Mouse (Mus musculus): ENCODE data around the gene Fam160a1. TPM values are rescaled to one million over a fixed set of nuclear protein-coding genes. Genes with fewer than 3 reads are reported as not detected.
A peak's percentile ranks its signal among the peaks of the same experiment; 100 is the strongest.

The Fam160a1 gene
- polyA plus RNA-seq, 1 experiment, result 1.3 TPM

DNA sequence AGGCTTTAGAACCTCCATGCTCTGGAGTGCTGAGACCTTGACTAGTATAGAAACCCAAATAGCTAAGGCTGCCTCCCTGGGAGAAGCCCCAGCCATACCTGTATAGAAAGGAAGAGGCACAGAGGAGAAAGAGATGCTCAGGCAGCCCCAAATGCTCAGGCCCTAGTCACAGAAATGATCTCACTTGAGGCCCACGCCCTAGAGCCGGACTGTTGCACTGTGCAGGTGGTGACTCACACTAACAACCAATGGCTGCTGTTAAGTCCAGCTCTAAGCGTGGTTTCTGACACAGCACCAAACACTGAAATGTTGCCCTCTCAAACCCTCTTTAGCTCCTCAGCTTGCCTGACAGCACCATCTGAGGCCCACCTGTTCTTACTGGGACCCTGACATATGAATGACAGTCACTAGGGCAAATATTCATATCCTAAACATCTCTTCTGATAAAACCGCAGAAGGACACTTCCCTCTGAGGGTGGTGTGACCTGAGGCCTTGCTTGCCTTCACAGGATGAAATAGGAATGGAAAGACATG lies 101.3 kb downstream of the Fam160a1 start:
- DNase-seq, result no peak
- TF ChIP-seq CTCF (IDR thresholded peaks at IDR 0.05; ENCODE audit: borderline replicate concordance, insufficient read depth, low read depth, low read length), result no peak
- TF ChIP-seq POLR2A (IDR thresholded peaks at IDR 0.05; ENCODE audit: borderline replicate concordance, insufficient read depth, low read length), result no peak
- no peak overlapping the region for H3K27ac ChIP-seq (ENCODE audit: insufficient read depth, low read length)
- 91% methylated on average over 4 of the region's 4 CpGs for WGBS
- H3K4me1 ChIP-seq (ENCODE audit: control insufficient read depth, insufficient read depth, low read length), result no peaks in the 10 kb centered on the region
- no peaks in the 10 kb centered on the region for H3K27me3 ChIP-seq (ENCODE audit: control insufficient read depth, insufficient read depth, low read length)
- H3K4me3 ChIP-seq (replicated peaks; ENCODE audit: insufficient read depth, low read depth, low read length), result no peak overlapping the region

DNA sequence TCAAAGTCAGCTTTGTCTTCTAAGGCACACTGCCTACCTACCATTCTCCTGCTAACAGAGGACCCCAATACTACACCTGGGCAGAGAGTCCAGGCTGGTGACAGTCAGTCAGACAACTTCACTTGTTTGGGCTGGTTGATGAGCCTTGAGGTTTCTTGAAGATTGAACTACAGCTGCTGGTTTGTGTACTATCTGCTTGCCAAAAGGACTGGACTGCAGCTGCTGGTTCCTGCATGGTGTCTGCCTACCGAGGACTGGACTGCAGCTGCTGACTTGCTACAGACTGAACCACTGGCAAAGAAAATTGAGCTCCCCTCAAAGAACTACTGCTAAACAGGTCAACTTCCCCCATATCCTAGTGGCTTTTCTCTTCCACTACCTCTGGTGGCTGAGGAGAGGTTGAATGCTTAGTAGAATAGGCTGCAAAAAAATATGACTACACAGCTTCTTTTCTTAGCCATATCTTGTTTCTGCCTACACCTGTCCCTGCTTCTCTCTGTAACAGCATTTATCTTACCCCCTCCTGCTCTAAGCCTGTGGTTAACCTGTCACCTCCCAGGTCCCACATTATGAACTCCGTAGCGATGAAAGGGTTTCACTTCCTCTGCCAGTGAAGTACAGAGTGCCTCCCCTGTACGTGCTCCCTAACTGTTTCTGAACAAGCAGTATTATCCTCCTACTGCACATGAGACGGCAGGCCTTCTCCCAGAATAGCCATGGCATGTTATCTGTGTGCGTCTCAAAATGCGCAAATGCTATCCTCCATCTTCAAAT lies 103.0 kb downstream of the Fam160a1 start:
- WGBS, result 87% methylated on average over 7 of the region's 7 CpGs
- no peak for TF ChIP-seq POLR2A (IDR thresholded peaks at IDR 0.05; ENCODE audit: borderline replicate concordance, insufficient read depth, low read length)
- TF ChIP-seq CTCF (IDR thresholded peaks at IDR 0.05; ENCODE audit: borderline replicate concordance, insufficient read depth, low read depth, low read length), result no peak

DNA sequence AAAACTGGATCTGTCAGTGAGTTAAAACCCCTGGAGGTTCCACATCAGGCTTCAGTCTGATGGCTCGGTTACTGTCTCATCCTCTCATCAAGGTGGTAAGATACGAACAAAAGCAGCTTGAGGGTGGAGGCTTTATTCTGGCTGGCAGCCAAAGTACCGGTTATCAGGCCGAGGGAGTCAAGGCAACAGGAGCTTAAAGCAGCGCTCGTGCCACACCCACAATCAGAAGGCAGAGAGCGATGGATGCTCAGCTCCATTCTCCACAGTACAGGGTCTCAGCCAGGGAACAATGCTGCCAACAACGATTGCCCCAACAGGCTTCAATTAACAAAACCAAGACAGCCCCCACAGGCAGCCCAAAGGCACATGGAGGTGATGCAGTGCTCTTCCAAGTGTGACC lies 106.4 kb downstream of the Fam160a1 start:
- Histone ChIP-seq H3K4me3 (replicated peaks; ENCODE audit: insufficient read depth, low read depth, low read length) (no peak overlapping the region), H3K27ac (ENCODE audit: insufficient read depth, low read length) (no peak overlapping the region), H3K4me1 (ENCODE audit: control insufficient read depth, insufficient read depth, low read length) (no peaks in the 10 kb centered on the region), H3K27me3 (ENCODE audit: control insufficient read depth, insufficient read depth, low read length) (no peaks in the 10 kb centered on the region)
- TF ChIP-seq POLR2A (IDR thresholded peaks at IDR 0.05; ENCODE audit: borderline replicate concordance, insufficient read depth, low read length), result no peak
- no peak for TF ChIP-seq CTCF (IDR thresholded peaks at IDR 0.05; ENCODE audit: borderline replicate concordance, insufficient read depth, low read depth, low read length)
- no peak for DNase-seq
- WGBS, result 35% methylated on average over 8 of the region's 8 CpGs

More for the DNA sequence above, 103.0 kb downstream of the Fam160a1 start:
- H3K27ac ChIP-seq (ENCODE audit: insufficient read depth, low read length), result no peak overlapping the region
- no peak overlapping the region for H3K4me3 ChIP-seq (replicated peaks; ENCODE audit: insufficient read depth, low read depth, low read length)
- H3K27me3 ChIP-seq (ENCODE audit: control insufficient read depth, insufficient read depth, low read length), result no peaks in the 10 kb centered on the region
- no peaks in the 10 kb centered on the region for H3K4me1 ChIP-seq (ENCODE audit: control insufficient read depth, insufficient read depth, low read length)
- DNase-seq, result no peak

DNA sequence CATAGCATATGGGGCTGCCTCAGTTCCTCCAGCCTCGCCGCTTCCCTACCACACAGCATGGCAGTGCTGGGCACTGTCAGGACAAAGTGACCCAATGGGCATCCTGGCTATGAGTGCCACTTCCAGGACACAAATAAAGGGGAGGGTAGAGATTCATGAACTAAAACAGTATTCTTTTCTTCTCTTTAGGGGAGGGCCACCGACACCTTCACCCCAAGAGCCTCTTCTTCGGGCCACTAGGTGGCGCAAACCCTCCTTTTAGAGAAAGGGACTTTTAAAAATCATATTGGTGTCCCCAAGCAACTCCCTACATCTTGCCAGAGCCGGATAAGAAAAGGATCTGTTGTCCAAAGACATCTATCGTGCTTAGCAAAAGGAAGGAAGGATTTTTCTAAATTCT lies 109.7 kb downstream of the Fam160a1 start:
- Histone ChIP-seq H3K27ac (ENCODE audit: insufficient read depth, low read length) (no peak overlapping the region), H3K4me3 (replicated peaks; ENCODE audit: insufficient read depth, low read depth, low read length) (no peak overlapping the region), H3K27me3 (ENCODE audit: control insufficient read depth, insufficient read depth, low read length) (no peaks in the 10 kb centered on the region), H3K4me1 (ENCODE audit: control insufficient read depth, insufficient read depth, low read length) (no peaks in the 10 kb centered on the region)
- 42% methylated on average over 7 of the region's 7 CpGs for WGBS
- DNase-seq, result peak; percentile 18 to 37
- peak; percentile 45; the same call in 1 of the 2 replicates for TF ChIP-seq CTCF (IDR thresholded peaks at IDR 0.05; ENCODE audit: borderline replicate concordance, insufficient read depth, low read depth, low read length)
- TF ChIP-seq POLR2A (IDR thresholded peaks at IDR 0.05; ENCODE audit: borderline replicate concordance, insufficient read depth, low read length), result no peak

DNA sequence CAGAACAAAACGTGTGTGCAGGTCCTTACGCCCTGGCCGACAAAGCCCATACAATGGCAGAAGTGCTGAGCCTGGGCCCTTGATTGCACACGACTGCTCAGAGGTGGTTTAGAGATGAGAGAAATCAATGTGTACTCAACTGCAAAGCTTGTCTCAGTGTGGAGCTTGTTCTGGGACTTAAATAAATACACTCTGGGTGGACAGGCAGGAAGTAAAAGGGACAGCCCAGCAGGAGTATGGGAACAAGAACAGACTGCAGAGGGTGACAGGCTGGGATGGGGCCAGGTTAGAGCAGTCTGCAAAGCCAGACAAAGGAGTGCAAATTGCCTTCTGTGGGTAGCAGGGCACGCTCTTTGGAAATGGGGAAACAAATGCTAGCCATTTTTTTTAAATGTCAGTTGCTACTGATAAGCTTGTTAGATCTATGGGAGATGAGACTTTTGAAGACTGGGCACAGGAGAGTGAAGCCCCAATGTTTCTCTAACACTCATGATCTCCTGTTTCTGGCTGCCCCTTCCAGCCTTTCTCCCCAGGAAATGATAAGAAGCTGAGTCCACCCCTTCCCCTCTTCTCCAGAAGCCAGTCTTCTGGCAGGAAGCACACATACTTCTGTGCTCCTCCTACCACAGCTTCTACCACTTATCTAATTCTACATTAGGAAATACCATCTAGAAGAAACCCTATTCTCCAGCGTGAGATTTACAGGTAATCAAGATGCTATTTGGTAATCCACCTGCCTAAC lies 113.8 kb downstream of the Fam160a1 start:
- Histone ChIP-seq H3K4me3 (replicated peaks; ENCODE audit: insufficient read depth, low read depth, low read length) (no peak overlapping the region), H3K27me3 (ENCODE audit: control insufficient read depth, insufficient read depth, low read length) (no peaks in the 10 kb centered on the region), H3K4me1 (ENCODE audit: control insufficient read depth, insufficient read depth, low read length) (no peaks in the 10 kb centered on the region), H3K27ac (ENCODE audit: insufficient read depth, low read length) (no peak overlapping the region)
- peak; percentile 44 to 55 for DNase-seq
- no peak for TF ChIP-seq POLR2A (IDR thresholded peaks at IDR 0.05; ENCODE audit: borderline replicate concordance, insufficient read depth, low read length)
- no peak for TF ChIP-seq CTCF (IDR thresholded peaks at IDR 0.05; ENCODE audit: borderline replicate concordance, insufficient read depth, low read depth, low read length)
- WGBS, result 47% methylated on average over 6 of the region's 6 CpGs

DNA sequence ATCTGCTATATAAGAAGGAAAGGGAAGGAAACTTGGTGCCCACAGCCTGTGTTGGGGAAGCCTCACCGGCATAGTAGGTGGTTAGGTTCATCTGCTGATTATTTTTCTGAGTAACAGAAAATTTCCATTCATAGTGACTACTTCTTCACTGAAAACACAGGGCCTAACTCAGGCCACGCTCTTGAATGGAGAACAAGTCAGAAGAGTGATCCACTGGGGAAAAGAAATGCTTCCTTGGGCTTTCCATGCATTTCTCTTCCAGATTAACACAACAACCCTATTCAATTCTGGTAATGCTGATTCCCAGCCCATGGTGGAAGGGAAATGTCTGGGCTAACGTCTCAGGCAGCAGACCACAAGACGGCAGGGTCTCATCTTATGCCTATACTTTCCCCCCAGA lies 118.6 kb downstream of the Fam160a1 start:
- DNase-seq, result no peak
- WGBS, result 86% methylated on average over 4 of the region's 4 CpGs
- H3K27ac ChIP-seq (ENCODE audit: insufficient read depth, low read length), result no peak overlapping the region
- H3K4me1 ChIP-seq (ENCODE audit: control insufficient read depth, insufficient read depth, low read length), result no peaks in the 10 kb centered on the region; the same call in 1 of the 2 replicates
- no peaks in the 10 kb centered on the region for H3K27me3 ChIP-seq (ENCODE audit: control insufficient read depth, insufficient read depth, low read length)
- H3K4me3 ChIP-seq (replicated peaks; ENCODE audit: insufficient read depth, low read depth, low read length), result no peak overlapping the region
- TF ChIP-seq POLR2A (IDR thresholded peaks at IDR 0.05; ENCODE audit: borderline replicate concordance, insufficient read depth, low read length) (no peak), CTCF (IDR thresholded peaks at IDR 0.05; ENCODE audit: borderline replicate concordance, insufficient read depth, low read depth, low read length) (no peak)

DNA sequence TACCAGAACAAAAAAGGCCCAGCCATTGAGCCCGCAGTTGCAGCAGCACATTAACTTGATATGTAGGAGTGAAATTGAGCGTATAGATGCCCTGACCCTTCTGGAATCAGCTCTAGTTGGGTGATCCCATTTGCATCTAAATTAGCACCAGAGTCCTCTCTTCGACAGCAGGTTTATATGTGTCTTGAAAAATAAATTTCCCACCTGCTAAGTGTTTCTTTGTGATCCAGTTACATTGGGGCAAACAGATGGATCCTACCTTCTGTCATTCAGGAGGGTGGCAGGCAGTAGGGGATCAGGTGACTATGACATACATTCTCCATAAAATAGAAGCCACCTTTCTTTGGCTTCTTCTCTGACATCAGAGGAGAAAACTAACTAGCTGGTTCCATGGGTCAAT lies 122.0 kb downstream of the Fam160a1 start:
- no peak overlapping the region for H3K27ac ChIP-seq (ENCODE audit: insufficient read depth, low read length)

More for the DNA sequence above, 122.0 kb downstream of the Fam160a1 start:
- 61% methylated on average over 3 of the region's 3 CpGs for WGBS
- peak; percentile 19 to 55 for DNase-seq
- no peak overlapping the region for H3K4me3 ChIP-seq (replicated peaks; ENCODE audit: insufficient read depth, low read depth, low read length)
- no peaks in the 10 kb centered on the region for H3K27me3 ChIP-seq (ENCODE audit: control insufficient read depth, insufficient read depth, low read length)
- H3K4me1 ChIP-seq (ENCODE audit: control insufficient read depth, insufficient read depth, low read length), result no peaks in the 10 kb centered on the region; the same call in 1 of the 2 replicates
- TF ChIP-seq POLR2A (IDR thresholded peaks at IDR 0.05; ENCODE audit: borderline replicate concordance, insufficient read depth, low read length) (no peak), CTCF (IDR thresholded peaks at IDR 0.05; ENCODE audit: borderline replicate concordance, insufficient read depth, low read depth, low read length) (no peak)

Data from cerebellum, adult 2 months (tissue).